Mouse (Mus musculus) liver, postnatal 0 days (tissue): Measurements from ENCODE around the gene Serpinf2.
A peak's percentile ranks its signal among the peaks of the same experiment; 100 is the strongest.

Source experiments
- CTCF ChIP-seq: sonication (generic); IDR thresholded peaks from 2 replicates; pipeline ENCODE4 v1.5.1; 2016; ENCODE audit warnings: antibody characterized with exemption, low read depth
- EP300 ChIP-seq: IDR thresholded peaks from 2 replicates; pipeline ENCODE4 v1.6.1; 2016; ENCODE audit warnings: antibody characterized with exemption, low read depth, mild to moderate bottlenecking

GRCm38 (mm10) chr11:75460844-75461742 is 21.7 kb upstream of the Serpinf2 start, which contains the start of gene Tlcd2:
- TF ChIP-seq CTCF (no peak; the same call in 1 of the 2 replicates), EP300 (peak; percentile 70; the same call in 1 of the 2 replicates)
